Mouse (Mus musculus) CH12.LX (cell line): Measurements from ENCODE around the gene Anxa4. TPM values are rescaled to one million over a fixed set of nuclear protein-coding genes. Genes with fewer than 3 reads are reported as not detected.

Source experiments
- DNase-seq: peaks from one replicate; pipeline ENCODE4 v3.0.0-alpha.2; 2013; ENCODE audit errors: extremely low read depth
- H3K27ac ChIP-seq: 2 replicates; pipeline ENCODE4 v1.5.1; 2012; ENCODE audit warnings: low read depth, mild to moderate bottlenecking, control low read depth, moderate library complexity; ENCODE audit not compliant: insufficient read depth
- H3K27me3 ChIP-seq: replicated peaks from 2 replicates; pipeline ENCODE3; 2012; ENCODE audit warnings: inconsistent platforms
- H3K36me3 ChIP-seq, 2 experiments: replicated peaks in 1 of 2; 2 replicates each; pipeline versions ENCODE3 to v1.6.1; 2012; ENCODE audit warnings: inconsistent platforms in 1 of 2, low read length in 1 of 2, mild to moderate bottlenecking in 1 of 2, mixed read lengths in 1 of 2, moderate library complexity in 1 of 2; ENCODE audit not compliant: control insufficient read depth in 1 of 2, insufficient read depth in 1 of 2
- H3K4me1 ChIP-seq, 2 experiments: 2 replicates each; pipeline ENCODE4 v1.6.1; 2012; ENCODE audit warnings: inconsistent platforms in 1 of 2, moderate library complexity in 1 of 2; ENCODE audit not compliant: insufficient read depth in 2 of 2, control insufficient read depth in 1 of 2
- H3K4me2 ChIP-seq: 2 replicates; pipeline ENCODE4 v1.6.1; 2012; ENCODE audit warnings: low read depth, mild to moderate bottlenecking, control low read depth; ENCODE audit not compliant: poor library complexity, insufficient read depth, severe bottlenecking
- H3K4me3 ChIP-seq, 3 experiments: fragments of 150-350 bp in 1 of 3; sonication (generic) in 1 of 3; replicated peaks in 1 of 3; 2 replicates each; pipeline versions ENCODE3 to v1.5.1; 2011 to 2012; ENCODE audit warnings: low read depth in 2 of 3, low read length in 2 of 3, mild to moderate bottlenecking in 2 of 3, moderate library complexity in 2 of 3, control low read depth in 1 of 3, improper control_type of control experiment in 1 of 3, inconsistent platforms in 1 of 3, mixed read lengths in 1 of 3; ENCODE audit not compliant: poor library complexity in 1 of 3
- H3K79me2 ChIP-seq: replicated peaks from 2 replicates; pipeline ENCODE4 v1.6.1; 2012; ENCODE audit warnings: mild to moderate bottlenecking, moderate library complexity; ENCODE audit not compliant: control insufficient read depth, poor library complexity, insufficient read depth, severe bottlenecking; ENCODE audit errors: extremely low read depth
- H3K9ac ChIP-seq: 2 replicates; pipeline ENCODE4 v1.6.1; 2012; ENCODE audit warnings: low read depth, mild to moderate bottlenecking, control low read depth, moderate library complexity; ENCODE audit not compliant: insufficient read depth
- H3K9me3 ChIP-seq: replicated peaks from 2 replicates; pipeline ENCODE3; 2012; ENCODE audit warnings: low read length, inconsistent platforms, mixed read lengths
- BHLHE40 ChIP-seq: IDR thresholded peaks from 2 replicates; pipeline ENCODE4 v1.6.1; 2011; ENCODE audit warnings: mild to moderate bottlenecking, low read depth, low read length, improper control_type of control experiment
- CTCF ChIP-seq, 2 experiments: IDR thresholded peaks in 1 of 2; conservative IDR thresholded peaks in 1 of 2; 2 replicates each; pipeline ENCODE4 v1.5.1; 2011 to 2012; ENCODE audit warnings: low read depth in 2 of 2, low read length in 2 of 2, improper control_type of control experiment in 1 of 2, inconsistent platforms in 1 of 2, mild to moderate bottlenecking in 1 of 2, moderate library complexity in 1 of 2
- ELF1 ChIP-seq: IDR thresholded peaks from 2 replicates; pipeline ENCODE4 v1.6.1; 2014; ENCODE audit warnings: low read depth, mild to moderate bottlenecking, inconsistent platforms, low read length, improper control_type of control experiment
- EP300 ChIP-seq: IDR thresholded peaks from 2 replicates; pipeline ENCODE4 v1.6.1; 2011; ENCODE audit warnings: low read length, improper control_type of control experiment
- ETS1 ChIP-seq: conservative IDR thresholded peaks from 2 replicates; pipeline ENCODE4 v1.6.1; 2012; ENCODE audit warnings: low read depth, mild to moderate bottlenecking, inconsistent platforms, low read length, improper control_type of control experiment, moderate library complexity
- JUN ChIP-seq: IDR thresholded peaks from 2 replicates; pipeline ENCODE4 v1.6.1; 2011; ENCODE audit warnings: low read depth, mild to moderate bottlenecking, low read length, improper control_type of control experiment, moderate library complexity; ENCODE audit not compliant: insufficient read depth
- JUND ChIP-seq: conservative IDR thresholded peaks from 2 replicates; pipeline ENCODE4 v1.6.1; 2011; ENCODE audit warnings: low read depth, low read length, improper control_type of control experiment
- MAFK ChIP-seq: IDR thresholded peaks from 2 replicates; pipeline ENCODE4 v1.6.1; 2011; ENCODE audit warnings: low read length, improper control_type of control experiment; ENCODE audit not compliant: insufficient replicate concordance
- MAX ChIP-seq: IDR thresholded peaks from 2 replicates; pipeline ENCODE4 v1.6.1; 2011; ENCODE audit warnings: low read length, improper control_type of control experiment
- MAZ ChIP-seq: IDR thresholded peaks from 2 replicates; pipeline ENCODE4 v1.6.1; 2012; ENCODE audit warnings: low read depth, mild to moderate bottlenecking, inconsistent platforms, low read length, improper control_type of control experiment, moderate library complexity
- MYC ChIP-seq: IDR thresholded peaks from 2 replicates; pipeline ENCODE4 v1.6.1; 2011; ENCODE audit warnings: low read depth, mild to moderate bottlenecking, improper control_type of control experiment, low read length
- NELFE ChIP-seq: IDR thresholded peaks from 2 replicates; pipeline ENCODE4 v1.6.1; 2011; ENCODE audit warnings: low read depth, low read length, improper control_type of control experiment
- PAX5 ChIP-seq: IDR thresholded peaks from 2 replicates; pipeline ENCODE4 v1.6.1; 2012; ENCODE audit warnings: low read length, inconsistent platforms, mixed read lengths
- POLR2A ChIP-seq: IDR thresholded peaks from 2 replicates; pipeline ENCODE4 v1.6.1; 2011; ENCODE audit warnings: low read depth, mild to moderate bottlenecking, improper control_type of control experiment, low read length
- POLR2AphosphoS2 ChIP-seq: IDR thresholded peaks from 2 replicates; pipeline ENCODE4 v1.6.1; 2011; ENCODE audit warnings: low read depth, low read length, improper control_type of control experiment
- RCOR1 ChIP-seq: conservative IDR thresholded peaks from 2 replicates; pipeline ENCODE4 v1.6.1; 2012; ENCODE audit warnings: low read depth, mild to moderate bottlenecking, inconsistent platforms, low read length, improper control_type of control experiment
- SIN3A ChIP-seq: IDR thresholded peaks from 2 replicates; pipeline ENCODE4 v1.6.1; 2012; ENCODE audit warnings: low read length, improper control_type of control experiment, inconsistent platforms
- TBP ChIP-seq: conservative IDR thresholded peaks from 2 replicates; pipeline ENCODE4 v1.6.1; 2011; ENCODE audit warnings: low read depth, low read length, improper control_type of control experiment
- USF2 ChIP-seq: conservative IDR thresholded peaks from 2 replicates; pipeline ENCODE4 v1.6.1; 2011; ENCODE audit warnings: low read depth, low read length, improper control_type of control experiment
- ZKSCAN1 ChIP-seq: IDR thresholded peaks from 2 replicates; pipeline ENCODE4 v1.6.1; 2012; ENCODE audit warnings: low read depth, inconsistent platforms, low read length, improper control_type of control experiment, borderline replicate concordance
- dilution Hi-C: fragments of 300-500 bp; cut with MboI; formaldehyde crosslinking; loops from 2 replicates; pipeline ENCODE4 v1.14.3; 2020; ENCODE audit warnings: low sequenced_read_pairs; ENCODE audit not compliant: extremely low pct_unique_long_range_greater_than_20kb, extremely low pct_ligation_motif_present
- in situ Hi-C: fragments of 300-500 bp; cut with MboI; formaldehyde crosslinking; loops from 3 replicates; pipeline ENCODE4 v1.14.3; 2019; ENCODE audit warnings: low sequenced_read_pairs, low pct_ligation_motif_present, low pct_unique_long_range_greater_than_20kb, mixed read lengths
- polyA plus RNA-seq: library from polyadenylated mRNA; unstranded; fragments of >175 nt; gene quantifications from 2 replicates; pipeline ENCODE4 v1.2.1, GENCODE M21; 2012; ENCODE audit warnings: low read depth; ENCODE audit not compliant: insufficient read length
- total RNA-seq, 2 experiments: library from RNA; depleted of rRNA; stranded (reverse); fragments of 300-350 nt in 1 of 2; fragments of >200 nt in 1 of 2; gene quantifications; 2 replicates each; pipeline ENCODE4 v1.2.3; 2012 to 2014

The Anxa4 gene
- total and polyA plus RNA-seq, 3 experiments, result 10.8 to 17.1 (median 13.7) TPM

DNA sequence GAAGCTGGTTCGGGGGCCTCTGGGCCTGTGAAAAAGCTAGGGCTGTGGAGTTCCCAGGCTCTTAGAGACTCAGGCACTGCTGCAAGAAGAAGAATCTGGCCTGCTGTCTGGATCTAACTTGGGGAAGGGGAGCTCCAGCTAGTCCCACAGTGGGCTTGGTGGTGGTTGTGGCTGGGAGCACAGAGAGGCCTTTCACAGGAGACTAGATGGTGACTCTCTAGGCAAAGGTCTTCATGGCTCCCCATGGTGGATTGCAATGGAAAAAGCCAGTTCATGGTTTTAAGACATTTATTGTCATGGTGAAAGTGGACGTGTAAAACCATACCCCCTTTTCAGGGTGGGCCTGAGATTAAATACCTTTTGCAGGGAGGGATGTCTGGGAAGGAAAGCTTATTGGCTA, 45.7 kb upstream of the Anxa4 start:
- Histone ChIP-seq H3K4me1 (no peaks in the 10 kb centered on the region), H3K27me3 (no peaks in the 10 kb centered on the region), H3K4me2 (no peak overlapping the region), H3K9me3 (no peaks in the 10 kb centered on the region), H3K27ac (no peak overlapping the region), H3K9ac (no peak overlapping the region), H3K36me3 (no peaks in the 10 kb centered on the region), H3K4me3 (no peak overlapping the region), H3K79me2 (no peaks in the 10 kb centered on the region)
- dilution Hi-C loops, result no loop called here
- no peak for DNase-seq
- in situ Hi-C loops, result no loop called here
- TF ChIP-seq TBP, result no peak
- no peak for TF ChIP-seq JUND

GRCm38 (mm10) chr6:86832802-86833502, 39.6 kb upstream of the Anxa4 start:
- DNase-seq, result no peak
- H3K36me3 ChIP-seq, result no peaks in the 10 kb centered on the region
- TF ChIP-seq ZKSCAN1 (no peak), POLR2AphosphoS2 (no peak), USF2 (no peak), EP300 (no peak), NELFE (no peak), CTCF (conservative IDR thresholded peaks at IDR 0.05 in 1 of 2, IDR thresholded peaks at IDR 0.05 in 1 of 2; ENCODE audit: low read depth in 2 of 2, low read length in 2 of 2) (no peak), MAZ (no peak), RCOR1 (no peak), MAX (no peak), SIN3A (no peak), JUN (no peak), POLR2A (no peak), ETS1 (no peak), ELF1 (no peak), PAX5 (no peak), BHLHE40 (no peak), MAFK (no peak), MYC (no peak)
- H3K79me2 ChIP-seq, result no peaks in the 10 kb centered on the region
- no peaks in the 10 kb centered on the region for H3K27me3 ChIP-seq
- H3K9me3 ChIP-seq, result no peaks in the 10 kb centered on the region
- no peak overlapping the region for H3K4me3 ChIP-seq
- H3K4me2 ChIP-seq, result no peak overlapping the region
- no peaks in the 10 kb centered on the region for H3K4me1 ChIP-seq
- dilution Hi-C loops (no loop called here), in situ Hi-C loops (no loop called here)
- H3K9ac ChIP-seq, result no peak overlapping the region
- no peak overlapping the region for H3K27ac ChIP-seq
